Mouse (Mus musculus): ENCODE measurements around the gene Gm6525. TPM values are rescaled to one million over a fixed set of nuclear protein-coding genes. Genes with fewer than 3 reads are reported as not detected.

Gm6525 gene
- polyA plus RNA-seq, 1 experiment: not detected

- TF ChIP-seq CTCF (IDR thresholded peaks at IDR 0.05; ENCODE audit: borderline replicate concordance, extremely low read depth, insufficient read depth, insufficient read length) (peak; percentile 83), POLR2A (IDR thresholded peaks at IDR 0.05; ENCODE audit: borderline replicate concordance, extremely low read depth, insufficient read depth, insufficient read length, poor library complexity, severe bottlenecking) (no peak)
- peak; percentile 91 for DNase-seq (ENCODE audit: low read depth)
Measured at GRCm38 (mm10) chr3:84175337-84176315, 1.7 kb downstream of the Gm6525 start.

DNA sequence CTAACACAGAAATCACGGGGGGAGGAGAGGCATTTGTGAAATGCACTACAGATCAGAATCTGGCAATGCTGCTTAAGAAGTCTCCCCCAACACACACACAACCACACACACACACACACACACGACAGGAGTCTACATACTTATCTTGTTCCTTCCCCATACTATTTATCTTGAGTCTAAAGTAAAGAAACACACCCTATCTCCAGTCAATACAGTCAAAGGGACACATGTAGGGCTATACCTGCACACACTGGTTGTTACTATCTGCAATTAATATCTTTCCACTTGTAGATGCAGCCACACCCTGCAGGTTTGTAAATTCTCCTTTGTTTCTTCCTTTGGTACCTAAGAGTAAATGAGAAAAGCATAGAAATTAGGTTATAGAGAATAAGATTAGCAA is 3.9 kb downstream of the Gm6525 start:
- DNase-seq (ENCODE audit: low read depth): no peak

DNA sequence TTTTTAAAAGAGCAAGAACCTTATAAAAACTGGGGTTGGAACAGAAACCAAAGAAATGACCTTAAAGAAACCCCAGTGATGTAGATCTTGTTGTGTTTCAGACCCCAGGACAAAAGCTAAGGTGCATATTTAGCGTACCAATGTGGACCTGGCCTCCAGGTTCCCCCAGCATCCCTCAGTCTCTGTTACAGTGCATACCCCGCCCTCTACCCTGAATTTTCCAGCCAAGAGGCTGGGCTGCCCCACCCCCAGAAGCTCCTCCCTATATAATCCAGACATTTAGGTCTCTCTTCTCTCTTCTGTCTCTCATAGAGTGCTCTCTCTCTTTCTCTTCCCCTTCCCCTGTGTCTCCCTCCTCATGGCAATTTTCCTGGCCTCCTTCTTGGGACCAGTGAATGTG is 6.4 kb downstream of the Gm6525 start:
- TF ChIP-seq POLR2A (IDR thresholded peaks at IDR 0.05; ENCODE audit: borderline replicate concordance, extremely low read depth, insufficient read depth, insufficient read length, poor library complexity, severe bottlenecking): no peak
- TF ChIP-seq CTCF (IDR thresholded peaks at IDR 0.05; ENCODE audit: borderline replicate concordance, extremely low read depth, insufficient read depth, insufficient read length): no peak
- no peak for DNase-seq (ENCODE audit: low read depth)

More for the DNA sequence above, 3.9 kb downstream of the Gm6525 start:
- TF ChIP-seq POLR2A (IDR thresholded peaks at IDR 0.05; ENCODE audit: borderline replicate concordance, extremely low read depth, insufficient read depth, insufficient read length, poor library complexity, severe bottlenecking): no peak
- no peak for TF ChIP-seq CTCF (IDR thresholded peaks at IDR 0.05; ENCODE audit: borderline replicate concordance, extremely low read depth, insufficient read depth, insufficient read length)

- no peak for TF ChIP-seq CTCF (IDR thresholded peaks at IDR 0.05; ENCODE audit: borderline replicate concordance, extremely low read depth, insufficient read depth, insufficient read length)
- no peak for TF ChIP-seq POLR2A (IDR thresholded peaks at IDR 0.05; ENCODE audit: borderline replicate concordance, extremely low read depth, insufficient read depth, insufficient read length, poor library complexity, severe bottlenecking)
- no peak for DNase-seq (ENCODE audit: low read depth)
Measured at GRCm38 (mm10) chr3:84181102-84181501, 7.2 kb downstream of the Gm6525 start.

GRCm38 (mm10) chr3:84181717-84182116 is 7.8 kb downstream of the Gm6525 start:
- no peak for DNase-seq (ENCODE audit: low read depth)
- no peak for TF ChIP-seq POLR2A (IDR thresholded peaks at IDR 0.05; ENCODE audit: borderline replicate concordance, extremely low read depth, insufficient read depth, insufficient read length, poor library complexity, severe bottlenecking)
- no peak for TF ChIP-seq CTCF (IDR thresholded peaks at IDR 0.05; ENCODE audit: borderline replicate concordance, extremely low read depth, insufficient read depth, insufficient read length)

DNA sequence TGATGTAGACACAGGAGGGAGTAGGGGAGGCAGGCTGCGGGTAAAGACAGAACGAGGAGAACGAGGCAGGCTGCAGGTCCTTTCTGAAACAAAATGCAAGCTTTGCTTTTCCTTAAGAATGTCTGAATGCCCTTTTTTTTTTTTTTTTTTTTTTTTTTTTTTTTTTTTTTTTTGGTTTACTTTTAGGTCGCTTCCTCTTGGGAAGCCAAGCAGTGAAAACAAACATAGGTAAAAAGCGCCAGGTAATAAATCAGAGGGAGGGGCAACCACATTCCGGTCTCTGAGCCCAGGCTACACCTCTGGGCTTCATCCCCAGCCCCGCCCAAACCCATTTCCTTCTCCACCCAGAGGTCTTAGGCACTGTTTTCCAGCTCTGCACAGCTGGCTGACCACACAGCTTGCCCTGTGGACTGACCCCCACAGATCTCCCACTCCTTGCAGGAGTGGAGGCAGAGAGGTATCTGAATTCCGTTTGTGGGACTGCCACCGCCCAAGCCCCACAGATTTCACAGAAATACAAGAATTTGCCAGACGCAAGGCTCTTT is 15.8 kb downstream of the Gm6525 start:
- DNase-seq (ENCODE audit: low read depth): no peak
- no peak for TF ChIP-seq CTCF (IDR thresholded peaks at IDR 0.05; ENCODE audit: borderline replicate concordance, extremely low read depth, insufficient read depth, insufficient read length)
- TF ChIP-seq POLR2A (IDR thresholded peaks at IDR 0.05; ENCODE audit: borderline replicate concordance, extremely low read depth, insufficient read depth, insufficient read length, poor library complexity, severe bottlenecking): no peak

GRCm38 (mm10) chr3:84190513-84191061 is 16.7 kb downstream of the Gm6525 start:
- DNase-seq (ENCODE audit: low read depth): peak; percentile 58
- TF ChIP-seq CTCF (IDR thresholded peaks at IDR 0.05; ENCODE audit: borderline replicate concordance, extremely low read depth, insufficient read depth, insufficient read length) (no peak), POLR2A (IDR thresholded peaks at IDR 0.05; ENCODE audit: borderline replicate concordance, extremely low read depth, insufficient read depth, insufficient read length, poor library complexity, severe bottlenecking) (no peak)

DNA sequence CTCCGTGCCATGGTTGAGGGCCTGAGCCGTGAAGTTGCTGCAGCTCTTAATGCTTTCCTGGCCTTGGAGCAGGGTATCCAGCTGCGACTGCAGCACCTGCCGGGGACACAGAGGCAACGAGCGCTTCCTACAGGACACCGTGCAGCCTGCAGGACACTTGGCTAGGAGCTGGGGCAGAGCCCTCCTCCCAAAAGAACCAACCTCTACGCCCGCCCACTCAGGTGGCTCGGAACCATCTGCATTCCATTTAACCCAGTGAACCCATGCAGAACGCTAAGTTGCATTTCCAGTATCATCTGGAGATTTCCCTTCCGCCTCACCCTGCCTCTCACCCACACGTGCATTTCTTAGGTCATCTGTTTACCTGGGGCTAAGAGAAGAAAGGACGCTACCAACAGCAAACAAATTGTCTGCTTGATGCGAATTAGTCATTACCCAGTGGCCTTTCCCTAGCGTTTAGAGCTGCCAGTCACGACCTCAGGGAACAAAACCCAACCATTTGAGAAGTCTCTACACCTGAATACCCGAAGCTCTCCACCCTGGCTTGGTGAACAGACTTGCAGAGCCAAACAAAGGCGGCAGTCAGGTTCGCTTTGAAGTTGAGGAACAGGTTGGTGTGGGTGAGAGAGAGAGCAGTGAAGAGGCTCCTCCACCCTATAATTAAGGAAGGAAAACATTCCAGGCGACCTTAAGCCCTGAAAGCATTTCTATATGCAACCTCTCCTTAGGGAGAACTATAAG is 17.4 kb downstream of the Gm6525 start:
- no peak for TF ChIP-seq POLR2A (IDR thresholded peaks at IDR 0.05; ENCODE audit: borderline replicate concordance, extremely low read depth, insufficient read depth, insufficient read length, poor library complexity, severe bottlenecking)
- no peak for DNase-seq (ENCODE audit: low read depth)

DNA sequence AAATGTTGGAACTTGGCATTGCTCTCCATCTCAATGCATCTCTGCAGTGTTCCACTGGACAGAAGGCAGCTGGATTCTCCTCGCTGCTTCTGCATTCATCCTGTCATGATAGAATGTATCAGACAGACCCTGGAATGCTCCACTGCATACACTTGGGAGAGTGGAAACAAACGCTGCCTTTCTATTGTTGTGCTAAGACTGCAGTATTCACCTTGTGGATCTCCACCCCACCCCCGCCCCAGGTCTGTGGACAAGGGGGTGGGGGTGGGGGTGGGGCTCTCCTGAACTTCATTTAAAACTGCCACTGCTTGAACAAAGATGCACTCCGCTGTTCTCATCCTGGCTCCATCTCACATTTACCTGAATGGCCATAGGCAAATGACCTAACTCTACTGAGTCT is 20.0 kb downstream of the Gm6525 start:
- no peak for DNase-seq (ENCODE audit: low read depth)
- no peak for TF ChIP-seq CTCF (IDR thresholded peaks at IDR 0.05; ENCODE audit: borderline replicate concordance, extremely low read depth, insufficient read depth, insufficient read length)
- no peak for TF ChIP-seq POLR2A (IDR thresholded peaks at IDR 0.05; ENCODE audit: borderline replicate concordance, extremely low read depth, insufficient read depth, insufficient read length, poor library complexity, severe bottlenecking)

DNA sequence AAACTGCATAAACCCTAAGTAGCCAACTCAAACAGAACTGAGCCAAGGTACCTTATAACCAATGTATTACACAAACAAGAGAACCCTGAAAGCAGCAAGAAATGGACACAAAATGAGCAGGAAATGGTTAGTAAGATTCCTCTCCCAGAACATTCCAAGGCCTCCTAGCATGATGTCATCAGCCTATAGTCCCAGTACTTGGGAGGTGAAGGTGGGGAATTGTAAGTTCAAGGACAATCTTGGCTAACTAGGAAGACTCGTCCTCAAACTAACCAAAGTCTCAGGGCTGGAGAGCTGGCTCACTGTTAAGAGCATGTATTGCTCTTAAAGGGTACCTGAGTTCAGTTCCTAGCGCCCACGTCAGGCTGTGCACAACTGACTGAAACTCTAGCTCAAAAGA is 24.3 kb downstream of the Gm6525 start:
- DNase-seq (ENCODE audit: low read depth): no peak
- TF ChIP-seq POLR2A (IDR thresholded peaks at IDR 0.05; ENCODE audit: borderline replicate concordance, extremely low read depth, insufficient read depth, insufficient read length, poor library complexity, severe bottlenecking) (no peak), CTCF (IDR thresholded peaks at IDR 0.05; ENCODE audit: borderline replicate concordance, extremely low read depth, insufficient read depth, insufficient read length) (no peak)

DNA sequence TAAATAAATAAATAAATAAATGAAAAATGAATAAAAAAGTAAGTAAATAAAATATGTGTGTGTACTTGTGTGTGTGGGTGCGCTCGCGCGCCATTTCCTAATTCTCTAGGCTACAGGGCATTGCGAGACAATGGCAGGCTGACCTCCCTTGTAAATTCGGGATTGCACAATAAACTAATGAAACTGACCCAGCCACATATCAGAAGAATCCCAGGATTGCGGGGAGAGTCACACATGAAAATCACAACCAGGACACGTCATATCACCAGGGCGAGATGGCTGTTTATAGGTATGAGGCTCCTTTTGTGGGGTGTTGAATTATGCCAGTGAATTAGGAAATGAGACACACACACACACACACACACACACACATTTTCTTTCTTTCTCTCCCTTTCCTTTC is 25.6 kb downstream of the Gm6525 start:
- no peak for DNase-seq (ENCODE audit: low read depth)
- no peak for TF ChIP-seq POLR2A (IDR thresholded peaks at IDR 0.05; ENCODE audit: borderline replicate concordance, extremely low read depth, insufficient read depth, insufficient read length, poor library complexity, severe bottlenecking)
- TF ChIP-seq CTCF (IDR thresholded peaks at IDR 0.05; ENCODE audit: borderline replicate concordance, extremely low read depth, insufficient read depth, insufficient read length): no peak
